Mouse (Mus musculus): Measurements from ENCODE around the gene Trmo.

- TF ChIP-seq CTCF (IDR thresholded peaks at IDR 0.05; ENCODE audit: insufficient read depth, low read length) (no peak), POLR2A (IDR thresholded peaks at IDR 0.05; ENCODE audit: borderline replicate concordance, extremely low read depth, low read depth, low read length) (no peak)
Observed at GRCm38 (mm10) chr4:46394388-46394787, 5.2 kb upstream of the Trmo start.

Data from lung, adult 2 months (tissue).